Mouse (Mus musculus) midbrain, embryonic 13.5 days (tissue): ENCODE results near the gene Ergic2. TPM values are rescaled to one million over a fixed set of nuclear protein-coding genes. Genes with fewer than 3 reads are reported as not detected.

Experiments
- ATAC-seq: fragments of 200-750 bp; cut with Nextera tagmentation; 2 replicates; pipeline ENCODE4 v1.8.0; 2017; ENCODE audit warnings: mild to moderate bottlenecking, moderate TSS enrichment, moderate library complexity
- H3K27ac ChIP-seq: fragments of 300-500 bp; sonication (generic); 2 replicates; pipeline ENCODE4 v1.5.1; 2015; ENCODE audit warnings: inconsistent platforms, mild to moderate bottlenecking, moderate library complexity
- H3K27me3 ChIP-seq: fragments of 300-500 bp; sonication (generic); 2 replicates; pipeline ENCODE4 v1.6.1; 2015; ENCODE audit warnings: mild to moderate bottlenecking, inconsistent platforms
- H3K36me3 ChIP-seq: fragments of 300-500 bp; sonication (generic); 2 replicates; pipeline ENCODE4 v1.6.1; 2015; ENCODE audit warnings: mild to moderate bottlenecking, inconsistent platforms
- H3K4me1 ChIP-seq: fragments of 300-500 bp; sonication (generic); replicated peaks from 2 replicates; pipeline ENCODE4 v1.6.1; 2015; ENCODE audit warnings: inconsistent platforms
- H3K4me2 ChIP-seq: fragments of 300-500 bp; sonication (generic); replicated peaks from 2 replicates; pipeline ENCODE4 v1.6.1; 2015; ENCODE audit warnings: moderate library complexity, mild to moderate bottlenecking, inconsistent platforms
- H3K4me3 ChIP-seq: fragments of 300-500 bp; sonication (generic); replicated peaks from 2 replicates; pipeline ENCODE4 v1.5.1; 2015; ENCODE audit warnings: mild to moderate bottlenecking, inconsistent platforms
- H3K9ac ChIP-seq: fragments of 300-500 bp; sonication (generic); replicated peaks from 2 replicates; pipeline ENCODE4 v1.6.1; 2015; ENCODE audit warnings: mild to moderate bottlenecking, inconsistent platforms
- H3K9me3 ChIP-seq: fragments of 300-500 bp; sonication (generic); 2 replicates; pipeline ENCODE4 v1.6.1; 2016; ENCODE audit warnings: mild to moderate bottlenecking, inconsistent platforms
- WGBS: fragments of 180-500 bp; shearing (Covaris S2); methylation state at CpG from one replicate; pipeline ENCODE4 v1.1.7; 2015; 5-methylcytosine and 5-hydroxymethylcytosine counted together
- polyA plus RNA-seq: library from polyadenylated mRNA; unstranded; fragments of >200 nt; fragmentation: Nextera tagmentation; extraction: Ambion mirVana; gene quantifications from 2 replicates; pipeline ENCODE4 v1.2.1, GENCODE M21; 2015

The Ergic2 gene
- polyA plus RNA-seq, 1 experiment from 2014 or later: 190 TPM

DNA sequence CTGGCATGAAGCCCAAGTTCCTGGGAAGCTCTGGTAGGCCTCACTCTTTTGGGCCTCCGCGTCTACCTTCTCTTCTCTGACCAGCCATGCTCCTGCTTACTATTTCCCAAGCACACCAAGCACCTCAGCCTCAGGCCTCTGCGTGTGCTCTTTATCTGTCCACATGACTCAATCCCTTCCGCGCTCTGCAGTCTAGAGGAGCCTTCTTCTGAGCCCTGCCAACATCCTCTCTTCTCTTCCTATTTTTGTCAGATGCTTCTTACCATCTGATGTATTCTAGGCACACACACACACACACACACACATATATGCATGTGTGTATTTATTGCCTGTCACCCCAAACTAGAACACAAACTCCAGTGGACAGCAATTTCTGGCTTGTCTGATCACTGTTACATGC, 29.5 kb upstream of the Ergic2 start:
- 96% methylated on average over 5 of the region's 5 CpGs for WGBS
- no peak overlapping the region for H3K4me3 ChIP-seq
- no peak overlapping the region for H3K27ac ChIP-seq
- ATAC-seq: no peak
- H3K36me3 ChIP-seq: no peaks in the 10 kb centered on the region
- H3K9ac ChIP-seq: no peak overlapping the region
- H3K4me2 ChIP-seq: no peak overlapping the region
- no peaks in the 10 kb centered on the region for H3K4me1 ChIP-seq
- H3K27me3 ChIP-seq: no peaks in the 10 kb centered on the region
- H3K9me3 ChIP-seq: no peaks in the 10 kb centered on the region

DNA sequence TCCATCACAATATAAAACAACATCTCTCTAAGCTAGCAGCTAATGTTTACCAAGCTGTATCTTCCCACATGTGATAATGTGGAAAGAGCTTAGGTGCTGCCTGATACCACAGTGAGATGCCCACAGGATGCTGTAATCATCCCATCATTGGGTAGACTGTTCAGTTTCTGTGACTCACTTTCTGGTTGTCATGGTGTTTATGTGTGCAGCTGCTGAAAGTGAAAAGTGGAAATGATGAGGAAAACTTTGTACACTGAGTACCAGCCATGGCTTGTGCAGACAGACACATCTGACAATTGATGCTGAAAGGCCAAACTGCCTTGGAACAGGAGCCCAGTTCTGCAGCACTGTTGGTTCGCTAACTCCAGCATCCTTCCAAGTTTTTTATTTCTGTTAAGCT, 27.1 kb upstream of the Ergic2 start:
- H3K27me3 ChIP-seq: no peaks in the 10 kb centered on the region
- no peak overlapping the region for H3K4me3 ChIP-seq
- H3K27ac ChIP-seq: no peak overlapping the region
- H3K4me1 ChIP-seq: no peaks in the 10 kb centered on the region
- H3K9ac ChIP-seq: no peak overlapping the region
- H3K4me2 ChIP-seq: no peak overlapping the region
- WGBS: 89% methylated on average over 1 of the region's 1 CpGs
- no peak for ATAC-seq
- H3K9me3 ChIP-seq: no peaks in the 10 kb centered on the region
- H3K36me3 ChIP-seq: no peaks in the 10 kb centered on the region

DNA sequence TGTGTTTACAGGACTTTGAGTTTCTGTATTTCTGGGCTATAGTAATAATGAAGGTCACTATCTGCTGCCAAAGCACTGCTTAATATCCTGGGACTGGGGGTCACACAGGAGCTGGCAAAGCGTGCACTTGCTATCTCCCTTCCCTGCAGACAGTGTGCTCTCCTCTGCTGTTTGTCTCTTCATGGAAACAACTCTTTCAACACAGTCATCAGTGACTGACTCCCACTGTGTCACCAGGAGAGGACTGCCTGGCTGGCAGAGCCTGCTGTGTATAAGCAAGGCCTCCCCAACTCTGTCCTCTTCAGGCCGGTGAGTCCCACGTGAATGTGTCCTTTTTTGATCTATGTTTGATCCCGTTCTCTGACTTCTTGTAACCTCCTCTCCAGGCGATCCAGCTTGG, 25.3 kb upstream of the Ergic2 start:
- Histone ChIP-seq H3K27me3 (no peaks in the 10 kb centered on the region), H3K36me3 (no peaks in the 10 kb centered on the region), H3K27ac (no peak overlapping the region), H3K4me3 (no peak overlapping the region), H3K4me2 (no peak overlapping the region), H3K4me1 (no peaks in the 10 kb centered on the region), H3K9ac (no peak overlapping the region), H3K9me3 (no peaks in the 10 kb centered on the region)
- no peak for ATAC-seq
- 57% methylated on average over 5 of the region's 5 CpGs for WGBS

DNA sequence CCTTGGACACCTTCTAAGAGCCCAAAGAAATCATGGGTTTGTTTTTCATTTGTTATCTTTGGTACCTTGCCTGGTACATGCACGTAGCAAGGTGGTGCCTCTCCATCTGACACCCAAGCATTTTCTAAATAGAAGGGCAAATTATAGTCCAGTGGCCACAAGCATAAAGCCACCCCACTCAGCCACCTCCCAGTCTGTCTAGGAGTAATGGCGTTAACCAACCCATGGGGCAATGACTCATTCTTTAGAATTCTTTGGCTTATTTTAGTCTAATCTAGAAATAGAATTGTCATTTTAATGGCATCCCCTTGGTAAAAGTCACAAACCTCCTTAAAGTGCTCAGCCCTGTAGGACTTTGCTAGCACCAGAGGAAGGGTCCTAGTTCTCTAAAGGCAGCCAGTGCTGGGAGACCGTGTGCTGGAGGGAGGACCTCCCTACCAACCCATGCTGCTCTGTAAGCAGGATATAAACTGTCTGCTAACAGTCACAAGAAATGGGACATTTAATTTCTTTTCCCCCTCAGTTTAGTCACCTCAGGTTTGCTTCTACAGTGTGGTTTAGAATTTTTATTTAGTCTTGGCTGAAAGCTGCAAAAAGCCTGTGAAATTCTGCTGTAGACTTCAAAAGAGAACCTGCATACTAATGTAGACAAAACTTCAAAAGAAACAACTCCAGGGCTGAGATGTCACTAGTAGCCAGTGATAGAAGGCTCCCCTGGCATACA, 22.1 kb upstream of the Ergic2 start:
- Histone ChIP-seq H3K9ac (no peak overlapping the region), H3K27ac (no peak overlapping the region), H3K4me3 (no peak overlapping the region), H3K27me3 (no peaks in the 10 kb centered on the region), H3K4me1 (no peaks in the 10 kb centered on the region), H3K4me2 (no peak overlapping the region), H3K9me3 (no peaks in the 10 kb centered on the region), H3K36me3 (no peaks in the 10 kb centered on the region)
- 86% methylated on average over 3 of the region's 3 CpGs for WGBS
- ATAC-seq: no peak

DNA sequence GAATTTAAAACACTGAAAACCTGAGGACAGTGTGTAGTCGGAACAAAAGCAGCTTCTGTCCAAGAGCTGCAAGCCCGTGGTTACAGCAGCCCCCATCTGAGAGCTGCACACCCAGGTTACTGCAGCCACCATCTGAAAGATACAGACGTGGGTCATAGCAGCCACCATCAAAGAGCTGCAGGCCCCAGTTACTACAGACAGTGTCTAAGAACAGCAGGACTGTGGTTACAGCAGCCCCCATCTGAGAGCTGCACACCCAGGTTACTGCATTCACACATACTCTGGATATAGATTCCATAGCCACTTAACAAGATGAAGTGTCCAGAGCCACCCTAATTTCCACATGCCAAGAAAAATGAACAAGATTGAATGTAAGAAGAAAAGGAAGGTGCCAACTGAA, 15.4 kb upstream of the Ergic2 start:
- H3K27me3 ChIP-seq: no peaks in the 10 kb centered on the region
- no peak overlapping the region for H3K27ac ChIP-seq
- no peak overlapping the region for H3K4me3 ChIP-seq
- no peaks in the 10 kb centered on the region for H3K36me3 ChIP-seq
- ATAC-seq: no peak
- no peaks in the 10 kb centered on the region for H3K9me3 ChIP-seq
- H3K9ac ChIP-seq: no peak overlapping the region
- no peaks in the 10 kb centered on the region for H3K4me1 ChIP-seq
- 67% methylated on average over 3 of the region's 3 CpGs for WGBS
- H3K4me2 ChIP-seq: no peak overlapping the region

DNA sequence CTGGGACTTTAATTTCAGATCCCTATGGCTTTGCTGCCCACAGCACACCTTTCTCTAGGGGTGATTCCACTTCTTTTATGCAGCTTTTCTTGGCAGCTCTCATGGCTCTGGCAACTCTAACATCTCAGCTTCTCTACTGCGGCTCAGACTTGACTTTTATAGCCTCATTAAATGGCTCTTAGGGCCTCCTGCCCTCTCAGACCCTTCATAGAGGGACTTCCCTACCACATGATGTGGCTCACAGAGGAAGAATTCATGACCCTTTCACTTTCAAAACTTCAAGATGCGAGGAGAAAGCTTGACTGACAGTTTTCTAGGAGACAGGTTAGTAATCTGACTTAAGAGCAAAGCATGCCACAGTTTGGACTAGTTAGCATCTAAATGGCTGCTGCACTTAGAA, 10.5 kb upstream of the Ergic2 start:
- Histone ChIP-seq H3K4me2 (no peak overlapping the region), H3K27me3 (no peaks in the 10 kb centered on the region), H3K27ac (no peak overlapping the region), H3K4me3 (no peak overlapping the region), H3K9ac (no peak overlapping the region), H3K36me3 (no peaks in the 10 kb centered on the region), H3K4me1 (no peaks in the 10 kb centered on the region), H3K9me3 (no peaks in the 10 kb centered on the region)
- no peak for ATAC-seq
- WGBS: 73% methylated on average over 2 of the region's 2 CpGs

DNA sequence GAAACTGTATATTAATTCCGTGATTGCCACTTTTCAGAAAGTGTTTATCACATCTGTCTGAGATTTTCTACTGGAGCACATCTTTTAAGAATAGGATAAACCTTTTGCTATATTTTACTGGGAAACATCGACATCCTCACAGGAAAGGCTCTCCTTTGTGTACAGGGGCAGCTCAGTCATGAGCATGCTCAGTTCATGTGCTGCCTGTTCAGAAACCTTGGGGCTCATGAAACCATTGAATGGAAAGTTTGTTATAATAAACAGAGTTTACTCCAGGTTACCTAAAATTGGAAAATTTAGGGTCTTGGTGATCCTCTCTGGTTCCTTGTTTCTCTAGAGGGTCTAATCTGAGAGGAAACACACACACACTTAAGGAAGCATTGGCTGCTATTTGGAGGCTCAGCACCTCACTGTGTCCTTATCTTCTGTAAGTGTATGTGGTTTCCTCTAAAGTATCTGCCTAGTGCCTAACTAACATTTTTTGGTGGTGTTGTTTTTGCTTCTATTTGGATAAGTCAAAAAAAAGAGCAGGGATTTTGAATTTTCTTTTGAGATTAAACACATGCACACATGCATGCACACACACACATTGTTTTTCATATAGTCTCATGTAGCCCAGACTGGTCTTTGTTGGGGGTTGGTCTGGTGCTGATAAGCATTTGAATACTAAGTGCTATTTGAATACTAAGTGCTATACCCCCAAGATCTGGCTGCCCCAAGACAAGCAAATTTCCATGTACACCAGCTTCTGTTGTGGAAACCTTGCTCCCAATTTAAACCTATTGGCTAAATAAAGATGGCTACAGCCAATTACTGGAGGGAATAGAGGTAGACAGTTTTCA, 6.3 kb upstream of the Ergic2 start:
- Histone ChIP-seq H3K27ac (no peak overlapping the region), H3K4me2 (no peak overlapping the region), H3K9me3 (no peaks in the 10 kb centered on the region), H3K36me3 (no peaks in the 10 kb centered on the region), H3K9ac (no peak overlapping the region), H3K27me3 (no peaks in the 10 kb centered on the region), H3K4me1 (no peaks in the 10 kb centered on the region), H3K4me3 (no peak overlapping the region)
- 95% methylated on average over 2 of the region's 2 CpGs for WGBS
- ATAC-seq: no peak

DNA sequence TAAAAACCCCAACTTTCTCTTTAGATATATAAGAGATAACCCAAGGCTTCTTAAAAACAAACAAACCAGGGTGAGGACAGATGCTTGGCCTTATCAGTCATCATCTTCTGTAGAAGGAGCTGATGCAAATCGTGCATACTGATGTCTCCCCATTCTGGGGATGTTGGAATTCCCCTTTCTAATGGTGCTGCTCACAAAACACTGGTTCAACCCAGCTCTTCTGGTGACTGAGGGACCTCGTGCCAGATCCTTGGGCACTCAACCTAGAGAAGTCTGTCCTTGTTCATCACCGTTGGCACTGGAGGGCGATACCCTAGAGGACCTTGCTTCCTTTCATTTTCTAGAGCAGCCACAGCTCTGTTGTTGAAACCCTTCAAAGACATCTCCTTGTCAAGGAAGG, 4.6 kb upstream of the Ergic2 start:
- H3K4me1 ChIP-seq: peaks cover 10% of the 10 kb centered on the region
- no peaks in the 10 kb centered on the region for H3K27me3 ChIP-seq
- ATAC-seq: no peak
- H3K4me2 ChIP-seq: no peak overlapping the region
- no peaks in the 10 kb centered on the region for H3K36me3 ChIP-seq
- H3K4me3 ChIP-seq: no peak overlapping the region
- no peak overlapping the region for H3K27ac ChIP-seq
- WGBS: 92% methylated on average over 4 of the region's 4 CpGs
- H3K9ac ChIP-seq: no peak overlapping the region
- H3K9me3 ChIP-seq: no peaks in the 10 kb centered on the region

DNA sequence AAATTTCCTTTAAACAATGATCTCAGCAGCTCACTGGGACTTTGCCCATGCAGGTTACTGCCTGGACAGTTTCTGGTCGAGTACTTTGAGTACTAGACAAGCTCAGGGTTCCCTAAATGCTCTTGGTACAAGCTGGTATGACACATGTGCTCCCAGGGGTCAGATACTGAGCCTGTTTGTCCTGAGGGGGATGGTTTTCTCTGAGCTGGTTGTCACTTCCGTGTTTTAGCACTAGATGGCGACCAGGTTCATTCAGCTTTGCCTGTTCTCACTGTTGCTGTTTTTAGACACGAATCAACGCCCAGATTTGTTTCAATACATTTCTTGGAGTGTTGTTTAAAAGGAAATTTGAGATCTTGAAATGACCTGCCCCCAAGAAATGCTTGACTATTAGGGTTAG, 2.6 kb upstream of the Ergic2 start:
- H3K4me3 ChIP-seq: no peak overlapping the region
- H3K9me3 ChIP-seq: no peaks in the 10 kb centered on the region
- H3K27ac ChIP-seq: no peak overlapping the region
- H3K36me3 ChIP-seq: no peaks in the 10 kb centered on the region
- H3K9ac ChIP-seq: no peak overlapping the region
- ATAC-seq: no peak
- H3K27me3 ChIP-seq: no peaks in the 10 kb centered on the region
- 12% methylated on average over 5 of the region's 5 CpGs for WGBS
- H3K4me2 ChIP-seq: no peak overlapping the region
- H3K4me1 ChIP-seq: peaks cover 22% of the 10 kb centered on the region

DNA sequence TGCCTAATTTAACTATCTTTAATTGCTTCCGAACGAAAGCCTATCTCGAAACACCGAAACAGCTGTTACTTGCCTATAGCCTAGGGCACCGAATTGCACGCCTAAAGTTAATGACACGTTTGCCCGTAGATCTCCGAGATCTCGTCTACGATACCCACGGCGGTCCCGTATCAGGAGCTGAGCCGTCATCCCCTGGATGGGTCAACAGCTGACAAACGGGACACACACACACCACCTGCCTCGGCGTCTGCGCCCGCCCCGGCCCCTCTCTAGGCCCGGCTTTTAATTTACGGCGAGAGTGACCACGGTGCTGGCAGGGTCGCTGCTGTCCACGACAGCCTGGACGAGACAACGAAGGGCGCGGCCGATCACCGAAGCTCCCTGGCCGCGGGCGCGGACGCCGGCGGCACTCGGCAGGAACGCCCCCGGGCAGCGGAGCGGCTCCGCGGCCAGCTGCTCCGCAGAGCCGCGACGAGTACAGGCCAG, 740 bp downstream of the Ergic2 start:
- H3K36me3 ChIP-seq: no peaks in the 10 kb centered on the region
- peak; percentile 74 for ATAC-seq

DNA sequence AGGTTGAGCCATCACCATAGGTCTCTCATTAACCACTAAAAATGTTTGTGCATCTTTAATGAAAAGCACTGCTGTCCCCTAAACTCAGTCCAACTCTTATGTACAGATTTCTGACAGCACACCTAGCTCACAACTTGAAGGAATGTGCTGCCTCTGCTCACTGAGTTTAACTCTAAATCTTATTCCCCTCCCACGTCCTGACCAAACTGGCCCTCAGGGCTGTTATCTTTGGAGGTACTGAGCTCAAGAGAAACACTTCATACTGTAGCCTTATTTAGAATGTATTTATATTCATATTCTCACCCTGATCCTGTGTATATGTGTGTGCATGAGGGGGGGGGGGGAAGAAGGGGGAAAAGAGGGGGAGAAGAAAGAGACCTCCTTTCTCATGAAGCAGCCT, 4.7 kb downstream of the Ergic2 start:
- Histone ChIP-seq H3K27ac (no peak overlapping the region), H3K27me3 (no peaks in the 10 kb centered on the region), H3K4me1 (peaks cover 17% of the 10 kb centered on the region), H3K9me3 (no peaks in the 10 kb centered on the region), H3K36me3 (peaks cover 19% of the 10 kb centered on the region), H3K9ac (no peak overlapping the region), H3K4me2 (no peak overlapping the region), H3K4me3 (no peak overlapping the region)
- no peak for ATAC-seq
- 71% methylated on average over 1 of the region's 1 CpGs for WGBS

More for the DNA sequence above, 740 bp downstream of the Ergic2 start:
- Histone ChIP-seq H3K4me1 (peaks cover 26% of the 10 kb centered on the region), H3K9me3 (no peaks in the 10 kb centered on the region), H3K27me3 (no peaks in the 10 kb centered on the region), H3K4me3 (peak overlapping the region; percentile 88), H3K9ac (peak overlapping the region; percentile 97), H3K27ac (peak overlapping the region; percentile 89), H3K4me2 (peak overlapping the region; percentile 66)
- WGBS: 1% methylated on average over 51 of the region's 51 CpGs

DNA sequence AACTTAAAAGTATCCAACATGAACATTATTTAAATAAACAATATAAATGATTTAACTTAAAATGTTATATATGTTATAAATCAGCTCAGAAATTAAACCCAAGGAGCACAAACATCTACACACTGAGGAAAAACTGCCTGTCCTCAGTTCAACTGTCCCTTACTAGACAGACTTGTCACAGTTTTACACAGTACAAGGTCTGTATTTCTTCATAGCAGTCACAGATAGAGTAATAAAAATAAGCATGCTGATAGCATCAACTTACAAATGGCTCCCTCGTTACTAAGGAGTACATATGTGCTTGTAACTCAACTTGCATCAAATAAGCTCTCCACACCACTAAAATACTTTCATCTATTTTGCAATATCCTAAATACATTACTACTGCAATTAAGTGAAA, 7.0 kb downstream of the Ergic2 start:
- Histone ChIP-seq H3K27ac (no peak overlapping the region), H3K9ac (no peak overlapping the region), H3K4me2 (no peak overlapping the region), H3K4me3 (no peak overlapping the region), H3K27me3 (no peaks in the 10 kb centered on the region), H3K36me3 (peaks cover 36% of the 10 kb centered on the region), H3K4me1 (peaks cover 5% of the 10 kb centered on the region), H3K9me3 (no peaks in the 10 kb centered on the region)
- 97% methylated on average over 1 of the region's 1 CpGs for WGBS
- no peak for ATAC-seq
